Mouse (Mus musculus): ENCODE results near the gene Cypt4.
"Not testable (repeated sequence)": the region's sequence is repeated elsewhere in the genome, so short reads cannot be mapped to it uniquely, and the experiment has no call there.

Gene Cypt4

GRCm38 (mm10) chr9:24624896-24625295, at the start of gene Cypt4:
Cypt4 (plus strand) TSS chr9:24625196.
- no peak for DNase-seq

GRCm38 (mm10) chr9:24637341-24637740, 12.3 kb downstream of the Cypt4 start:
- not testable (repeated sequence) for DNase-seq
